Mouse (Mus musculus) thymus, adult 2 months (tissue): ENCODE data around the gene Hk1.

ENCODE experiments used
- CTCF ChIP-seq: fragments of 200-500 bp; IDR thresholded peaks from 2 replicates; pipeline ENCODE4 v1.5.1; 2012; ENCODE audit warnings: mild to moderate bottlenecking, control low read depth, low read length, moderate library complexity, borderline replicate concordance; ENCODE audit not compliant: control insufficient read depth, poor library complexity, insufficient read depth; ENCODE audit errors: extremely low read depth
- POLR2A ChIP-seq: fragments of 200-500 bp; IDR thresholded peaks from 2 replicates; pipeline ENCODE4 v1.6.1; 2012; ENCODE audit warnings: mild to moderate bottlenecking, low read length, control low read depth, moderate library complexity; ENCODE audit not compliant: control insufficient read depth, poor library complexity, insufficient read depth; ENCODE audit errors: extremely low read depth

- no peak for TF ChIP-seq CTCF
- TF ChIP-seq POLR2A, result no peak
Observed at GRCm38 (mm10) chr10:62326002-62326401, 53.7 kb downstream of the Hk1 start.
